Mouse (Mus musculus) erythroblast, embryonic 14.5 days (primary cell): ENCODE results near the gene Slc25a28. TPM values are rescaled to one million over a fixed set of nuclear protein-coding genes. Genes with fewer than 3 reads are reported as not detected.

Source experiments
- H3K27me3 ChIP-seq: 2 replicates; pipeline ENCODE4 v1.6.1; 2012; ENCODE audit warnings: inconsistent platforms; ENCODE audit not compliant: control insufficient read depth
- H3K36me3 ChIP-seq: 2 replicates; pipeline ENCODE4 v1.6.1; 2012; ENCODE audit warnings: mild to moderate bottlenecking, inconsistent platforms; ENCODE audit not compliant: control insufficient read depth
- H3K4me1 ChIP-seq: 2 replicates; pipeline ENCODE4 v1.6.1; 2012; ENCODE audit warnings: inconsistent platforms; ENCODE audit not compliant: control insufficient read depth
- H3K4me3 ChIP-seq: replicated peaks from 2 replicates; pipeline ENCODE3; 2012; ENCODE audit warnings: moderate library complexity, mild to moderate bottlenecking, inconsistent platforms
- H3K9me3 ChIP-seq: 2 replicates; pipeline ENCODE4 v1.6.1; 2012; ENCODE audit warnings: low read length, inconsistent platforms, mixed read lengths; ENCODE audit not compliant: control insufficient read depth
- GATA1 ChIP-seq: IDR thresholded peaks from 2 replicates; pipeline ENCODE4 v1.6.1; 2012; ENCODE audit warnings: low read length, inconsistent platforms, mixed read lengths
- TAL1 ChIP-seq: IDR thresholded peaks from 3 replicates; pipeline ENCODE4 v1.6.1; 2012; ENCODE audit warnings: low read length, inconsistent platforms, mixed read lengths
- polyA plus RNA-seq: library from polyadenylated mRNA; stranded (reverse); fragments of >175 nt; gene quantifications from 2 replicates; pipeline ENCODE4 v1.2.3, GENCODE M21; 2012

The Slc25a28 gene
- polyA plus RNA-seq, 1 experiment: 3.1 TPM

DNA sequence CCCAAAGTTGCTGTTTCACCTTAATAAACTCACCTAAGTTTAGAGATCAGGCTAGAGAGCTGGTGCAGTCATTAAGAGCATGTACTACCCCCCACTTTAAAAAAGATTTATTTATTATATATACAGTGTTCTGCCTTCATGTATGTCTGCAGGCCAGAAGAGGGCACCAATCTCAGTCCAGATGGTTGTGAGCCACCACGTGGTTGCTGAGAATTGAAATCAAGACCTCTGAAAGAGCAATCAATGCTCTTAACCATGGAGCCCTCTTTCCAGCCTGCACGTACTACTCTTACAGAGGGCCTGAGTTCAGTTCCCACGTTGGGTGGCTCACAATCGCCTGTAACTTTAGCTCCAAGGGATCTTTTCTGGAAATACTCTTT, 7.3 kb downstream of the Slc25a28 start:
- Histone ChIP-seq H3K4me3 (no peak overlapping the region), H3K27me3 (no peaks in the 10 kb centered on the region), H3K4me1 (peaks cover 6% of the 10 kb centered on the region), H3K9me3 (no peaks in the 10 kb centered on the region), H3K36me3 (peaks cover 45% of the 10 kb centered on the region)
- TF ChIP-seq GATA1 (no peak), TAL1 (no peak)

DNA sequence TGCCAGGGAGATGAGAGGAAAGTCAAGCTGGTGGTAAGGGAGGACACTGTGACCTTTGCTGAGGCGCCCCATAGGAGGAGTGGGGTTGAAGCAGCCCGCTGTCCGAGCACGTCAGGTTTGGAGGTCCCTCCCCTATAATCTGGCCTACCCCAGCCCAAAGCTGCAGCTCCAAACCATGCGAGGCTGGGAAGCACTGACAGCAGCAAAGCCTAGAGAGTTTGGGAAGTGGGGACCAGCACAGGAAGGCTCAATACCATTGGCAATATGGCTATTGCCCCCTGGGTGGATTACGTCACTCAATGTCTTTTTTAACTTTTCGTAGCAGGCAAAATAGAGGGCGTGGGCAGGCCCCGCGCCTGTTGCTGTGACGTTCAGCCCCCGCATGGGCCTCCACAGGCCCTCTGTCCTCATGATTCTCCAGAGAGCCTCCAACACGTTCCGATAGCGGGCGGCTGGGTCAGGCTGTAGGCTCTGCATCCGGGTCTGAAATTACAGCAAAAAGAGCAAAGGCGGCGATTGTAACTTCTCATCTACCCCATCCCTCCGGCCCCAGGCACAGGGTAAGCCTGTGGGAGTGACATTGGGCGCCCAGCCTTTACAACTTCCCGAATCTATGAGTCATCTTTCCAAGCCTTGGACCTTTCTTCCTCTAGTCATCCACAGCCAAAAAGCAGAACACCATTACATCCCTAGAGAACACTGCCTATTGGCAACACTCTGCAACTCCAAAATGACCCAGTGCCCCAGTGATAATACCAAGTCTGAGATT, 7.8 kb downstream of the Slc25a28 start:
- Histone ChIP-seq H3K27me3 (no peaks in the 10 kb centered on the region), H3K9me3 (no peaks in the 10 kb centered on the region), H3K4me1 (peaks cover 4% of the 10 kb centered on the region), H3K36me3 (peaks cover 47% of the 10 kb centered on the region), H3K4me3 (no peak overlapping the region)
- no peak for TF ChIP-seq GATA1
- no peak for TF ChIP-seq TAL1

DNA sequence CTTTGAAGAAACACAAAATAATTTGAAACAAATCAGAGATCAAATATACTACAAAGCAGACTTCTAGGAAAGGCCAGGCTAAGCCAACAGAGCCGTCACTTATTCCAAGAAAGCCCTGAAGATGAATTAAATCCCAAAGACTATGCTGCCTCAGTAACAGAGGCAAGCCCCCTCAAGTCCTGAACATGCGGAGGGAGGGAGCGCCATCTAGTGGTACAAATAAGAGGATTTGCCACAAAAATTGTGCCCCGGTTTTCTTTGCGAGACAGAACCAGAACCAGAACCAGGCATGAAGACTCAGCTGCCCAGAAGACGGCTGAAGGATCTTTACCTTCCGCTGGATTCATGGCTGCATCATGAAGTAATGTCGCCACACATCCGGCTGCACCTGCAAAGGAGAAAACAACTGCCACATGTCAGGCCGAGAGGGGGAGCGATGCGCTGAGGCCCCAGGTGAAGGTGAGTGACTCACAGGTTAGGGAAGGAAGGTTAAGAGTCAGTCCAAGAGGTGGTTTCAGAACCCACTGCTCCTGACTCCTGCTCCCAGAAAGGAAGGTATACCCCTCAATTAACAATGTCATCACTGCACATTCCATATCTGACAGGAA, 9.1 kb downstream of the Slc25a28 start:
- no peaks in the 10 kb centered on the region for H3K27me3 ChIP-seq
- H3K9me3 ChIP-seq: no peaks in the 10 kb centered on the region
- H3K4me3 ChIP-seq: no peak overlapping the region
- TF ChIP-seq TAL1: no peak
- TF ChIP-seq GATA1: no peak
- peaks cover 45% of the 10 kb centered on the region for H3K36me3 ChIP-seq
- H3K4me1 ChIP-seq: peaks cover 7% of the 10 kb centered on the region

DNA sequence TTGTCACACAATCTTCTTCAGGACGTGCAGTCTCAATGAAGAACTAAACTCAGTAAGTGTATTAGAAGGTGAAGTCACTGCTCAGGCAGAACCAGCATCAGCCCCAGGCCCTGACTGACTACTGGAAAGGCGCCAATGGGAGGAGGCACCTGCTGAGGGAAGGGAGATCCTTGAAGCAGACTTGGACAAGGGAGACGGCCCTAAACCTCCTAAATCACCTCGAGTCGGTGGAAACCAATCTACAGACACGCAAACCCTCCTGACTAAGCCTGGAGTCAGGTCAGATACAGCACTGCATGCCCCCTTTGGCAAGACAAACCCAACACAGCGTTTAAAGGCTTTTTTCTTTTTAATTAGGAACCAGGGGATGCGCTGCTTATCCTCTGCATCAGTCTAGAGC, 11.2 kb downstream of the Slc25a28 start:
- TF ChIP-seq GATA1 (no peak), TAL1 (no peak)
- no peaks in the 10 kb centered on the region for H3K9me3 ChIP-seq
- H3K4me1 ChIP-seq: peaks cover 6% of the 10 kb centered on the region
- H3K27me3 ChIP-seq: no peaks in the 10 kb centered on the region
- H3K36me3 ChIP-seq: peaks cover 42% of the 10 kb centered on the region
- H3K4me3 ChIP-seq: no peak overlapping the region

DNA sequence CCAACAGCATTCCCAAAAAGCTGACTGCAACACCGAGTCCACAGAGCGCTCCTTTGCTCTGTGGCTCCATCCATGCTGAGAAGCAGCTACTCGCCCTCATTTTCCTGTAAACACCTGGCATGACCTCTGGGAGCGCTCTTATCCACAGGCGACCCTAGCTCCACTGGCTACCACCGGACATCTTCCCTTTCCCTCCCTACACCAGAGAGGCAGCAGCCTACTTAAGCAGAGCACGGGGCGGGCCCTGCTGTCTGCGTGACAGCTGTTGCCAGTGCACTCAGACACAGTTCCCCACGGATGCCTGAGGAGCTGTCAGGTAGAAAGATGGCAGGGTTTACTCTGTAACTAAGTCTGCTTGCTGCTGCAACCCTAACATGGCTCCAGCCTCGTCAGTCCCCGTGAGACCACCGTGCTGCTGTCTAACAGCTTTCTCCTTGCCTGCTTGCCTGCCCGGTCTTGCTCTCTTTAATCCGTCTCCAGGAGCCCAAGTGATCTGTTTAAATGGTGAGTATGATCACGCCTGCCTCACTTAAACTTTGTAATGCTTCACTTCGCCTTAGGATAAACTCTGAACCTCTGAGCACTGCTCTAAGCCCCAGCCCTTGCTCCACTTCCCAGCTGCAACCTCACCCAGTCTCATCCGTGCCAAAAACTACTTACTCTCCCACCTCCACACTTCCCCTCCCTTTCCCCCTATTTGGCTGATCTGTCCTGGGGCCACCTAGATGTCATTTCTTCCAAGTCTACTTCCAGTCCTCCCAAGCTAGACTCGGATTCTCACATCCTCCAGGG, 12.3 kb downstream of the Slc25a28 start:
- no peaks in the 10 kb centered on the region for H3K9me3 ChIP-seq

DNA sequence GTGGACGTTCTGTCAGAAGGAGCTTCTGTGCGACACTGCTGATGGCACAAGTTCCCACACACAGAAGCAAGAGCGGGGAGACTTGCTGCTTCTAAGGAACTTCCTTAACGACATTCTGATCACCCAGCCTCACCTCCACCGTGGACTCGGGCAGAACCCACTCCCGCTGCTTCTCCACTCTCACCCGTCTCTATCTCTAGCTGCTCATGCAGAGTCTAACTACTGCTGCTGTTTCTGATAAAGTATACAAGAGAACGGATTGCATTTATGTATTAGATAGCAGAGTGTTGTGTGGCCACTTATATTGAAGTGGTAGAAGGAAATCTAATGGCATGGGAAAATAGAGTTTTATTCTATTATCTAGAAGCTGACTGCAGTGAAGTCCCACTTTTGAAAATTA, 13.9 kb downstream of the Slc25a28 start:
- peaks cover 6% of the 10 kb centered on the region for H3K4me1 ChIP-seq

More for the DNA sequence above, 12.3 kb downstream of the Slc25a28 start:
- TF ChIP-seq TAL1 (no peak), GATA1 (no peak)
- Histone ChIP-seq H3K27me3 (no peaks in the 10 kb centered on the region), H3K4me3 (no peak overlapping the region), H3K36me3 (peaks cover 42% of the 10 kb centered on the region), H3K4me1 (peaks cover 6% of the 10 kb centered on the region)

DNA sequence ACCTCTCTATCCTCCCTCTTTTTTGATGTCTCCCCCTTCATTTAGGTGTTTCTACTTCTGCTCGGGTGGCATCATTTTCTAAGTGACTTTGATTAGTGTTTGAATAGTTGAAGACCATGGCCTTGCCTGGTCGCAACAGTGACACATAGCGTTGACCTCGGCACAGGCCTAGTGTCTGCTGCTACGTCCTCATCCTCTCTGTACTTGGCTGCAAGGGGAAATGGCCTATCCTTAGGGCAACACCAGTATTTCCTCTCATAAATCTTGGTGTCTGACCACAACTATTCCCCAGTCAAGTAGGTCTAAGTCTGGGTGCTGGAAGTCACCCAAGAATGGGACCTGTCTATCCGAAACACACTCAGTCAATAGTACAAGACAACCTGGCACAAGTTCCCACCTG, 15.0 kb downstream of the Slc25a28 start:
- H3K4me3 ChIP-seq: no peak overlapping the region
- peaks cover 6% of the 10 kb centered on the region for H3K4me1 ChIP-seq
- H3K27me3 ChIP-seq: 0 out of 2 replicates have a peak, but pooled peaks cover 3% of the 10 kb centered on the region
- H3K36me3 ChIP-seq: peaks cover 25% of the 10 kb centered on the region
- no peaks in the 10 kb centered on the region for H3K9me3 ChIP-seq
- no peak for TF ChIP-seq TAL1
- no peak for TF ChIP-seq GATA1

More for the DNA sequence above, 13.9 kb downstream of the Slc25a28 start:
- Histone ChIP-seq H3K36me3 (peaks cover 31% of the 10 kb centered on the region), H3K9me3 (no peaks in the 10 kb centered on the region), H3K27me3 (0 out of 2 replicates have a peak, but pooled peaks cover 3% of the 10 kb centered on the region), H3K4me3 (no peak overlapping the region)
- TF ChIP-seq GATA1 (no peak), TAL1 (no peak)

DNA sequence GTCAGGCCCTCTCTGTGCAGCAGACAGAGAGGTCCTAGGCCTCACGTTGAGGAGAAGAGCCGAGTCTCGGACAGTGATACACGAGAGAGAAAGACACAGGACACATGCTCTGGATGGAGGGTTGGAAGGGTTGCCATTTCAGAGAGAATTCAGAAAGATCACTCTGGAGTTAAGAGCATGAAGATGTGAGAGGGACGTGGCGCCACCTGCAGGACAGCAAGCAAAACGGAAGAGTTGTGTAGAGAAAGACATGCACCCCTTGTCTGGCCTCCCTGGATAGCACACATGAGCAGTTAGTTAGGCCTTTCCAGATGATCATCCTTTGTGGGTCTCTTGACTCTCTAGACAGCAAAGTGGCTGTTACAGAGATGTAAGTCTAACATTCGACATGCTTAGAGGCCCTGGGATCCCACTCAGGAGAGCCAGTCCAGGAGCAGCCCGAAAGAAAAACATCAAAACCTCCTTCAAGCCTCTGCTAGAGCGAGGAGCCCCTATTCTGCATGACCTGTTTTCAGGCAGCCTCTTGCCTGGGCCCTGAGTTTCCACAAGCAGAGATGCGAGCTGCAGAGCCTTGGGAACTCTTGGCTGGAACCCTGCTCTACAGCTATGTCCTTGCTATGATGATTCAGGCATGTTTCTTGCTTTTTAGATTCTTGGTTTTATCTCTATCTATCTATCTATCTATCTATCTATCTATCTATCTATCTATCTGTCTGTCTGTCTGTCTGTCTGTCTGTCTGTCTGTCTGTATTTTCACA, 18.8 kb downstream of the Slc25a28 start:
- H3K36me3 ChIP-seq: no peaks in the 10 kb centered on the region
- H3K9me3 ChIP-seq: no peaks in the 10 kb centered on the region
- peaks cover 2% of the 10 kb centered on the region; the same call in 1 of the 2 replicates for H3K4me1 ChIP-seq
- no peak overlapping the region for H3K4me3 ChIP-seq
- TF ChIP-seq GATA1: no peak
- no peak for TF ChIP-seq TAL1
- H3K27me3 ChIP-seq: peaks cover 20% of the 10 kb centered on the region
